Mouse (Mus musculus) cerebellum, adult 11-12 months (tissue): ENCODE measurements around the gene Prokr1.
"Not testable (repeated sequence)": the region's sequence is repeated elsewhere in the genome, so short reads cannot be mapped to it uniquely, and the experiment has no call there.

ENCODE experiments used
- DNase-seq: peaks from one replicate; pipeline ENCODE4 v3.0.0; 2022

The Prokr1 gene

GRCm38 (mm10) chr6:87590394-87591281, at the start of gene Prokr1:
Prokr1 (minus strand) TSS chr6:87590743.
- DNase-seq: no peak

GRCm38 (mm10) chr6:87638134-87638660, 47.7 kb upstream of the Prokr1 start:
- no peak for DNase-seq

- no peak for DNase-seq
Measured at GRCm38 (mm10) chr6:87632176-87632575, 41.6 kb upstream of the Prokr1 start.

- not testable (repeated sequence) for DNase-seq
Measured at GRCm38 (mm10) chr6:87628936-87629335, 38.4 kb upstream of the Prokr1 start.

- no peak for DNase-seq
Measured at GRCm38 (mm10) chr6:87623151-87623550, 32.6 kb upstream of the Prokr1 start.

GRCm38 (mm10) chr6:87621281-87621680, 30.7 kb upstream of the Prokr1 start:
- DNase-seq: peak; percentile 6

- DNase-seq: no peak
Measured at GRCm38 (mm10) chr6:87618021-87618420, 27.5 kb upstream of the Prokr1 start.

- no peak for DNase-seq
Measured at GRCm38 (mm10) chr6:87615696-87616083, 25.1 kb upstream of the Prokr1 start.

GRCm38 (mm10) chr6:87614794-87615695, 24.5 kb upstream of the Prokr1 start:
- DNase-seq: no peak

GRCm38 (mm10) chr6:87599825-87600224, 9.3 kb upstream of the Prokr1 start:
- no peak for DNase-seq

- no peak for DNase-seq
Measured at GRCm38 (mm10) chr6:87597116-87597833, 6.7 kb upstream of the Prokr1 start.

GRCm38 (mm10) chr6:87594188-87594587, 3.6 kb upstream of the Prokr1 start:
- DNase-seq: no peak

- DNase-seq: no peak
Measured at GRCm38 (mm10) chr6:87589718-87590393, 687 bp downstream of the Prokr1 start.

GRCm38 (mm10) chr6:87583991-87584390, 6.6 kb downstream of the Prokr1 start:
- no peak for DNase-seq

- no peak for DNase-seq
Measured at GRCm38 (mm10) chr6:87583183-87583611, 7.3 kb downstream of the Prokr1 start.

- no peak for DNase-seq
Measured at GRCm38 (mm10) chr6:87582456-87582855, 8.1 kb downstream of the Prokr1 start.

GRCm38 (mm10) chr6:87581581-87581980, 9.0 kb downstream of the Prokr1 start:
- DNase-seq: no peak

- no peak for DNase-seq
Measured at GRCm38 (mm10) chr6:87581071-87581470, 9.5 kb downstream of the Prokr1 start.

- no peak for DNase-seq
Measured at GRCm38 (mm10) chr6:87578247-87578646, 12.3 kb downstream of the Prokr1 start.

GRCm38 (mm10) chr6:87576648-87577330, 13.8 kb downstream of the Prokr1 start:
- no peak for DNase-seq

GRCm38 (mm10) chr6:87571863-87572262, 18.7 kb downstream of the Prokr1 start:
- not testable (repeated sequence) for DNase-seq
